Mouse (Mus musculus) cerebellum, adult 2 months (tissue): Measurements from ENCODE around the gene Slc35f2. TPM values are rescaled to one million over a fixed set of nuclear protein-coding genes. Genes with fewer than 3 reads are reported as not detected.

Source experiments
- DNase-seq, 2 experiments: peaks; one replicate each; pipeline ENCODE4 v3.0.0; 2021
- H3K27ac ChIP-seq: fragments of 200-500 bp; 2 replicates; pipeline ENCODE4 v1.5.1; 2012; ENCODE audit warnings: low read length, control low read depth, inconsistent platforms; ENCODE audit not compliant: insufficient read depth
- H3K27me3 ChIP-seq: fragments of 200-500 bp; 2 replicates; pipeline ENCODE4 v1.6.1; 2012; ENCODE audit warnings: inconsistent platforms, mild to moderate bottlenecking, low read length, moderate library complexity; ENCODE audit not compliant: control insufficient read depth, insufficient read depth
- H3K4me1 ChIP-seq: fragments of 200-500 bp; 2 replicates; pipeline ENCODE4 v1.6.1; 2011; ENCODE audit warnings: low read length; ENCODE audit not compliant: control insufficient read depth, insufficient read depth
- H3K4me3 ChIP-seq: fragments of 200-500 bp; replicated peaks from 2 replicates; pipeline ENCODE3; 2011; ENCODE audit warnings: mild to moderate bottlenecking, low read depth, low read length, control low read depth; ENCODE audit not compliant: insufficient read depth
- CTCF ChIP-seq: fragments of 200-500 bp; IDR thresholded peaks from 2 replicates; pipeline ENCODE4 v1.5.1; 2011; ENCODE audit warnings: low read depth, mild to moderate bottlenecking, control low read depth, low read length, moderate library complexity, borderline replicate concordance; ENCODE audit not compliant: insufficient read depth
- POLR2A ChIP-seq: fragments of 200-500 bp; IDR thresholded peaks from 2 replicates; pipeline ENCODE4 v1.6.1; 2011; ENCODE audit warnings: low read length, control low read depth, borderline replicate concordance; ENCODE audit not compliant: insufficient read depth
- WGBS: fragments of 180-500 bp; shearing (Covaris S2); methylation state at CpG from one replicate; pipeline ENCODE4 v1.1.7; 2018; 5-methylcytosine and 5-hydroxymethylcytosine counted together
- polyA plus RNA-seq: library from polyadenylated mRNA; depleted of rRNA; stranded (reverse); fragments of >200 nt; gene quantifications from 2 replicates; pipeline ENCODE4 v1.2.3, GENCODE M21; 2012; rRNA removed

Slc35f2 gene
- polyA plus RNA-seq, 1 experiment, result 6.0 TPM

GRCm38 (mm10) chr9:53835039-53835438, 63.7 kb downstream of the Slc35f2 start:
- TF ChIP-seq CTCF, result no peak
- no peak for TF ChIP-seq POLR2A
- 33% methylated on average over 3 of the region's 3 CpGs for WGBS
- Histone ChIP-seq H3K27me3 (no peaks in the 10 kb centered on the region; the same call in 1 of the 2 replicates), H3K27ac (no peak overlapping the region), H3K4me3 (no peak overlapping the region), H3K4me1 (no peaks in the 10 kb centered on the region)
- peak in 1 of 2 experiments; percentile 4 for DNase-seq

GRCm38 (mm10) chr9:53835976-53836375, 64.6 kb downstream of the Slc35f2 start:
- no peaks in the 10 kb centered on the region; the same call in 1 of the 2 replicates for H3K27me3 ChIP-seq
- no peak overlapping the region for H3K27ac ChIP-seq
- no peaks in the 10 kb centered on the region for H3K4me1 ChIP-seq
- WGBS, result 46% methylated on average over 4 of the region's 4 CpGs
- no peak overlapping the region for H3K4me3 ChIP-seq
- TF ChIP-seq CTCF, result no peak
- TF ChIP-seq POLR2A, result no peak
- DNase-seq, result no peak

GRCm38 (mm10) chr9:53838816-53839215, 67.5 kb downstream of the Slc35f2 start:
- DNase-seq, result no peak
- Histone ChIP-seq H3K27me3 (no peaks in the 10 kb centered on the region; the same call in 1 of the 2 replicates), H3K4me3 (no peak overlapping the region), H3K27ac (no peak overlapping the region), H3K4me1 (no peaks in the 10 kb centered on the region)
- TF ChIP-seq CTCF (no peak), POLR2A (no peak)
- WGBS, result 81% methylated on average over 8 of the region's 8 CpGs

- Histone ChIP-seq H3K27ac (no peak overlapping the region), H3K4me3 (no peak overlapping the region), H3K4me1 (no peaks in the 10 kb centered on the region), H3K27me3 (no peaks in the 10 kb centered on the region)
- TF ChIP-seq CTCF (no peak), POLR2A (no peak)
- whole genome bisulfite sequencing, result 37% methylated on average over 8 of the region's 8 CpGs
- DNase-seq, result no peak
Measured at GRCm38 (mm10) chr9:53848548-53848947, 77.2 kb downstream of the Slc35f2 start.

GRCm38 (mm10) chr9:53849864-53850263, 78.5 kb downstream of the Slc35f2 start, which contains the start of gene Sln:
Gene Sln, plus strand, starts transcription at chr9:53850164.
- 84% methylated on average over 4 of the region's 4 CpGs for WGBS
- TF ChIP-seq POLR2A (no peak), CTCF (no peak)
- Histone ChIP-seq H3K27ac (no peak within 1 kb of the TSS), H3K4me1 (no peaks in the 10 kb centered on the region), H3K4me3 (no peak within 1 kb of the TSS), H3K27me3 (no peaks in the 10 kb centered on the region)
- no peak for DNase-seq

GRCm38 (mm10) chr9:53852158-53852557, 80.8 kb downstream of the Slc35f2 start:
- Histone ChIP-seq H3K27ac (no peak overlapping the region), H3K27me3 (no peaks in the 10 kb centered on the region), H3K4me3 (no peak overlapping the region), H3K4me1 (no peaks in the 10 kb centered on the region)
- no peak for DNase-seq
- 66% methylated on average over 4 of the region's 4 CpGs for WGBS
- TF ChIP-seq POLR2A, result no peak
- TF ChIP-seq CTCF, result no peak

GRCm38 (mm10) chr9:53853672-53854071, 82.3 kb downstream of the Slc35f2 start:
- TF ChIP-seq POLR2A (no peak), CTCF (no peak)
- no peak overlapping the region for H3K27ac ChIP-seq

GRCm38 (mm10) chr9:53854525-53854924, 83.2 kb downstream of the Slc35f2 start:
- WGBS, result 96% methylated on average over 1 of the region's 1 CpGs
- Histone ChIP-seq H3K4me1 (no peaks in the 10 kb centered on the region), H3K4me3 (no peak overlapping the region), H3K27me3 (no peaks in the 10 kb centered on the region), H3K27ac (no peak overlapping the region)
- TF ChIP-seq POLR2A, result no peak
- no peak for TF ChIP-seq CTCF
- no peak for DNase-seq

More at GRCm38 (mm10) chr9:53853672-53854071, 82.3 kb downstream of the Slc35f2 start:
- Histone ChIP-seq H3K27me3 (no peaks in the 10 kb centered on the region), H3K4me3 (no peak overlapping the region), H3K4me1 (no peaks in the 10 kb centered on the region)
- 59% methylated on average over 1 of the region's 1 CpGs for WGBS
- no peak for DNase-seq

GRCm38 (mm10) chr9:53857864-53858263, 86.5 kb downstream of the Slc35f2 start:
- no peak overlapping the region for H3K27ac ChIP-seq
- TF ChIP-seq POLR2A, result no peak
- no peak for TF ChIP-seq CTCF
- H3K4me1 ChIP-seq, result no peaks in the 10 kb centered on the region
- no peak overlapping the region for H3K4me3 ChIP-seq
- DNase-seq, result no peak
- H3K27me3 ChIP-seq, result no peaks in the 10 kb centered on the region
- 73% methylated on average over 5 of the region's 5 CpGs for WGBS

Other genes with a start within 250 kb of the Slc35f2 start
- 7.2 and 8.0 TPM in 2 replicates for gene Atm, start 234.8 kb upstream of the Slc35f2 start, polyA plus RNA-seq
- 10.5 and 11.5 TPM in 2 replicates for gene Npat, start 234.5 kb upstream of the Slc35f2 start, polyA plus RNA-seq
- gene Acat1, start 161.2 kb upstream of the Slc35f2 start, polyA plus RNA-seq, result 80.2 and 81.6 TPM in 2 replicates
- 20.5 and 20.7 TPM in 2 replicates for gene Cul5, start 101.5 kb upstream of the Slc35f2 start, polyA plus RNA-seq
- 0.65 and 0.71 TPM in 2 replicates for gene Rab39, start 65.3 kb upstream of the Slc35f2 start, polyA plus RNA-seq
- 1.3 and 1.6 TPM in 2 replicates for gene Sln, start 78.6 kb downstream of the Slc35f2 start, polyA plus RNA-seq
- gene Elmod1, start 203.8 kb downstream of the Slc35f2 start, polyA plus RNA-seq, result 152 and 164 TPM in 2 replicates